Mouse (Mus musculus) heart, adult 10 weeks (tissue): ENCODE measurements around the gene Atf6. TPM values are rescaled to one million over a fixed set of nuclear protein-coding genes. Genes with fewer than 3 reads are reported as not detected.

ENCODE experiments used
- polyA plus RNA-seq: library from polyadenylated mRNA; stranded (reverse); fragments of 350-450 nt; fragmentation: Illumina TruSeq; extraction: RNeasy Lipid Tissue Mini Kit (QIAGEN cat#74804); gene quantifications from one replicate; pipeline ENCODE4 v1.2.3, GENCODE M21; 2014; ENCODE audit warnings: low read depth, low replicate concordance

The Atf6 gene
- polyA plus RNA-seq, result 48.1 TPM

GRCm38 (mm10) chr1:170867691-170868105 lies at the start of gene Atf6:
TSS of gene Atf6 (minus strand) at chr1:170867771.

GRCm38 (mm10) chr1:170912891-170913615 lies 45.5 kb upstream of the Atf6 start, which contains the start of gene Fcrlb:
TSS of gene Fcrlb (minus strand) at chr1:170912941.

GRCm38 (mm10) chr1:170884978-170885561 lies 17.5 kb upstream of the Atf6 start, which contains the start of the genes Gm26620 and Dusp12:
TSS of gene Gm26620 (plus strand) at chr1:170885065.
TSS of gene Dusp12 (minus strand) at chr1:170885540.

Other genes with a start within 250 kb of the Atf6 start
- gene Olfml2b, start 223.2 kb downstream of the Atf6 start, polyA plus RNA-seq, result 18.9 TPM
- 1.0 TPM for gene Gm26620, start 17.3 kb upstream of the Atf6 start, polyA plus RNA-seq
- gene Dusp12, start 17.8 kb upstream of the Atf6 start, polyA plus RNA-seq, result 12.5 TPM
- gene Fcrlb, start 45.2 kb upstream of the Atf6 start, polyA plus RNA-seq, result not detected
- not detected for gene Fcrla, start 59.8 kb upstream of the Atf6 start, polyA plus RNA-seq
- 13.1 TPM for gene Fcgr2b, start 108.8 kb upstream of the Atf6 start, polyA plus RNA-seq
- gene Fcgr4, start 151.1 kb upstream of the Atf6 start, polyA plus RNA-seq, result 0.86 TPM
- gene Fcgr3, start 197.2 kb upstream of the Atf6 start, polyA plus RNA-seq, result 18.7 TPM
- gene Cfap126, start 246.1 kb upstream of the Atf6 start, polyA plus RNA-seq, result 1.6 TPM